Mouse (Mus musculus): ENCODE measurements around the gene Unc80. TPM values are rescaled to one million over a fixed set of nuclear protein-coding genes. Genes with fewer than 3 reads are reported as not detected.

Gene Unc80
- polyA plus RNA-seq, 1 experiment from 2014 or later, result 0.12 TPM

- H3K9ac ChIP-seq (replicated peaks; ENCODE audit: low read length), result no peak overlapping the region
- no peaks in the 10 kb centered on the region for H3K27me3 ChIP-seq (ENCODE audit: insufficient read depth, low read length)
- no peak for ATAC-seq (ENCODE audit: low FRiP score, low TSS enrichment)
- no peaks in the 10 kb centered on the region for H3K4me1 ChIP-seq (ENCODE audit: insufficient read depth, low read length)
- no peaks in the 10 kb centered on the region for H3K36me3 ChIP-seq (ENCODE audit: insufficient read depth, low read length)
- no peaks in the 10 kb centered on the region for H3K9me3 ChIP-seq (ENCODE audit: low read length)
- no peak overlapping the region for H3K27ac ChIP-seq (ENCODE audit: low read length)
- no peak overlapping the region for H3K4me2 ChIP-seq (replicated peaks; ENCODE audit: low read depth, low read length)
- H3K4me3 ChIP-seq (ENCODE audit: low read length), result no peak overlapping the region
These were observed 129.1 kb downstream of the Unc80 start for GRCm38 (mm10) chr1:66597163-66597788.

- Histone ChIP-seq H3K9ac (replicated peaks; ENCODE audit: low read length) (no peak overlapping the region), H3K9me3 (ENCODE audit: low read length) (no peaks in the 10 kb centered on the region), H3K27ac (ENCODE audit: low read length) (no peak overlapping the region), H3K4me3 (ENCODE audit: low read length) (no peak overlapping the region), H3K4me1 (ENCODE audit: insufficient read depth, low read length) (no peaks in the 10 kb centered on the region), H3K4me2 (replicated peaks; ENCODE audit: low read depth, low read length) (no peak overlapping the region), H3K36me3 (ENCODE audit: insufficient read depth, low read length) (no peaks in the 10 kb centered on the region), H3K27me3 (ENCODE audit: insufficient read depth, low read length) (no peaks in the 10 kb centered on the region)
- ATAC-seq (ENCODE audit: low FRiP score, low TSS enrichment), result no peak
- WGBS, result 89% methylated on average over 4 of the region's 4 CpGs
These were observed 140.1 kb downstream of the Unc80 start for GRCm38 (mm10) chr1:66608304-66608703.

- H3K36me3 ChIP-seq (ENCODE audit: insufficient read depth, low read length), result no peaks in the 10 kb centered on the region
- H3K27ac ChIP-seq (ENCODE audit: low read length), result no peak overlapping the region
- H3K4me3 ChIP-seq (ENCODE audit: low read length), result no peak overlapping the region
- 56% methylated on average over 2 of the region's 2 CpGs for WGBS
- no peaks in the 10 kb centered on the region for H3K27me3 ChIP-seq (ENCODE audit: insufficient read depth, low read length)
- no peaks in the 10 kb centered on the region for H3K4me1 ChIP-seq (ENCODE audit: insufficient read depth, low read length)
- H3K4me2 ChIP-seq (replicated peaks; ENCODE audit: low read depth, low read length), result no peak overlapping the region
- no peak overlapping the region for H3K9ac ChIP-seq (replicated peaks; ENCODE audit: low read length)
- no peak for ATAC-seq (ENCODE audit: low FRiP score, low TSS enrichment)
- no peaks in the 10 kb centered on the region for H3K9me3 ChIP-seq (ENCODE audit: low read length)
These were observed 149.0 kb downstream of the Unc80 start for GRCm38 (mm10) chr1:66617188-66617587.

GRCm38 (mm10) chr1:66638177-66638576 lies 170.0 kb downstream of the Unc80 start:
- Histone ChIP-seq H3K4me3 (ENCODE audit: low read length) (no peak overlapping the region), H3K36me3 (ENCODE audit: insufficient read depth, low read length) (no peaks in the 10 kb centered on the region), H3K4me1 (ENCODE audit: insufficient read depth, low read length) (no peaks in the 10 kb centered on the region), H3K27ac (ENCODE audit: low read length) (no peak overlapping the region), H3K27me3 (ENCODE audit: insufficient read depth, low read length) (no peaks in the 10 kb centered on the region), H3K9ac (replicated peaks; ENCODE audit: low read length) (no peak overlapping the region), H3K9me3 (ENCODE audit: low read length) (no peaks in the 10 kb centered on the region), H3K4me2 (replicated peaks; ENCODE audit: low read depth, low read length) (no peak overlapping the region)
- 49% methylated on average over 2 of the region's 2 CpGs for WGBS
- ATAC-seq (ENCODE audit: low FRiP score, low TSS enrichment), result no peak

- ATAC-seq (ENCODE audit: low FRiP score, low TSS enrichment), result no peak
- Histone ChIP-seq H3K27me3 (ENCODE audit: insufficient read depth, low read length) (no peaks in the 10 kb centered on the region), H3K9me3 (ENCODE audit: low read length) (no peaks in the 10 kb centered on the region), H3K36me3 (ENCODE audit: insufficient read depth, low read length) (no peaks in the 10 kb centered on the region), H3K4me1 (ENCODE audit: insufficient read depth, low read length) (no peaks in the 10 kb centered on the region), H3K27ac (ENCODE audit: low read length) (no peak overlapping the region), H3K4me2 (replicated peaks; ENCODE audit: low read depth, low read length) (no peak overlapping the region), H3K4me3 (ENCODE audit: low read length) (no peak overlapping the region), H3K9ac (replicated peaks; ENCODE audit: low read length) (no peak overlapping the region)
These were observed 178.7 kb downstream of the Unc80 start for GRCm38 (mm10) chr1:66646894-66647293.

GRCm38 (mm10) chr1:66649568-66649967 lies 181.4 kb downstream of the Unc80 start:
- H3K4me2 ChIP-seq (replicated peaks; ENCODE audit: low read depth, low read length), result no peak overlapping the region
- no peak overlapping the region for H3K4me3 ChIP-seq (ENCODE audit: low read length)
- H3K27ac ChIP-seq (ENCODE audit: low read length), result no peak overlapping the region
- H3K9ac ChIP-seq (replicated peaks; ENCODE audit: low read length), result no peak overlapping the region
- WGBS, result 85% methylated on average over 6 of the region's 6 CpGs
- H3K36me3 ChIP-seq (ENCODE audit: insufficient read depth, low read length), result no peaks in the 10 kb centered on the region
- ATAC-seq (ENCODE audit: low FRiP score, low TSS enrichment), result no peak
- H3K4me1 ChIP-seq (ENCODE audit: insufficient read depth, low read length), result no peaks in the 10 kb centered on the region
- no peaks in the 10 kb centered on the region for H3K27me3 ChIP-seq (ENCODE audit: insufficient read depth, low read length)
- no peaks in the 10 kb centered on the region for H3K9me3 ChIP-seq (ENCODE audit: low read length)

- 77% methylated on average over 1 of the region's 1 CpGs for WGBS
- no peaks in the 10 kb centered on the region for H3K4me1 ChIP-seq (ENCODE audit: insufficient read depth, low read length)
- no peak overlapping the region for H3K4me3 ChIP-seq (ENCODE audit: low read length)
- H3K4me2 ChIP-seq (replicated peaks; ENCODE audit: low read depth, low read length), result no peak overlapping the region
- no peak overlapping the region for H3K9ac ChIP-seq (replicated peaks; ENCODE audit: low read length)
- no peak overlapping the region for H3K27ac ChIP-seq (ENCODE audit: low read length)
- H3K36me3 ChIP-seq (ENCODE audit: insufficient read depth, low read length), result no peaks in the 10 kb centered on the region
- H3K9me3 ChIP-seq (ENCODE audit: low read length), result no peaks in the 10 kb centered on the region
- H3K27me3 ChIP-seq (ENCODE audit: insufficient read depth, low read length), result no peaks in the 10 kb centered on the region
- no peak for ATAC-seq (ENCODE audit: low FRiP score, low TSS enrichment)
These were observed 181.8 kb downstream of the Unc80 start for GRCm38 (mm10) chr1:66650006-66650405.

- Histone ChIP-seq H3K9ac (replicated peaks; ENCODE audit: low read length) (no peak overlapping the region), H3K4me3 (ENCODE audit: low read length) (no peak overlapping the region), H3K36me3 (ENCODE audit: insufficient read depth, low read length) (no peaks in the 10 kb centered on the region), H3K4me1 (ENCODE audit: insufficient read depth, low read length) (no peaks in the 10 kb centered on the region), H3K4me2 (replicated peaks; ENCODE audit: low read depth, low read length) (no peak overlapping the region), H3K9me3 (ENCODE audit: low read length) (no peaks in the 10 kb centered on the region), H3K27ac (ENCODE audit: low read length) (no peak overlapping the region), H3K27me3 (ENCODE audit: insufficient read depth, low read length) (no peaks in the 10 kb centered on the region)
- ATAC-seq (ENCODE audit: low FRiP score, low TSS enrichment), result peak; percentile 57; the same call in 1 of the 2 replicates
- WGBS, result 68% methylated on average over 4 of the region's 4 CpGs
These were observed 187.1 kb downstream of the Unc80 start for GRCm38 (mm10) chr1:66655119-66655746.

GRCm38 (mm10) chr1:66655747-66656119 lies 187.6 kb downstream of the Unc80 start:
- ATAC-seq (ENCODE audit: low FRiP score, low TSS enrichment), result peak; percentile 65; the same call in 1 of the 2 replicates

GRCm38 (mm10) chr1:66671475-66671874 lies 203.3 kb downstream of the Unc80 start:
- Histone ChIP-seq H3K36me3 (ENCODE audit: insufficient read depth, low read length) (no peaks in the 10 kb centered on the region), H3K9me3 (ENCODE audit: low read length) (no peaks in the 10 kb centered on the region), H3K4me3 (ENCODE audit: low read length) (no peak overlapping the region), H3K27me3 (ENCODE audit: insufficient read depth, low read length) (no peaks in the 10 kb centered on the region), H3K9ac (replicated peaks; ENCODE audit: low read length) (no peak overlapping the region), H3K4me1 (ENCODE audit: insufficient read depth, low read length) (no peaks in the 10 kb centered on the region), H3K4me2 (replicated peaks; ENCODE audit: low read depth, low read length) (no peak overlapping the region), H3K27ac (ENCODE audit: low read length) (no peak overlapping the region)
- no peak for ATAC-seq (ENCODE audit: low FRiP score, low TSS enrichment)
- WGBS, result 70% methylated on average over 7 of the region's 7 CpGs

More at GRCm38 (mm10) chr1:66655747-66656119, 187.6 kb downstream of the Unc80 start:
- Histone ChIP-seq H3K27me3 (ENCODE audit: insufficient read depth, low read length) (no peaks in the 10 kb centered on the region), H3K36me3 (ENCODE audit: insufficient read depth, low read length) (no peaks in the 10 kb centered on the region), H3K4me1 (ENCODE audit: insufficient read depth, low read length) (no peaks in the 10 kb centered on the region), H3K9ac (replicated peaks; ENCODE audit: low read length) (no peak overlapping the region), H3K27ac (ENCODE audit: low read length) (no peak overlapping the region), H3K9me3 (ENCODE audit: low read length) (no peaks in the 10 kb centered on the region), H3K4me3 (ENCODE audit: low read length) (no peak overlapping the region), H3K4me2 (replicated peaks; ENCODE audit: low read depth, low read length) (no peak overlapping the region)
